Mouse (Mus musculus): ENCODE data around the gene Il4i1. TPM values are rescaled to one million over a fixed set of nuclear protein-coding genes. Genes with fewer than 3 reads are reported as not detected.

The Il4i1 gene
- polyA plus RNA-seq (2015; fragmentation: Nextera tagmentation; extraction: Ambion mirVana) = 0.69 and 0.75 TPM in 2 replicates

DNA sequence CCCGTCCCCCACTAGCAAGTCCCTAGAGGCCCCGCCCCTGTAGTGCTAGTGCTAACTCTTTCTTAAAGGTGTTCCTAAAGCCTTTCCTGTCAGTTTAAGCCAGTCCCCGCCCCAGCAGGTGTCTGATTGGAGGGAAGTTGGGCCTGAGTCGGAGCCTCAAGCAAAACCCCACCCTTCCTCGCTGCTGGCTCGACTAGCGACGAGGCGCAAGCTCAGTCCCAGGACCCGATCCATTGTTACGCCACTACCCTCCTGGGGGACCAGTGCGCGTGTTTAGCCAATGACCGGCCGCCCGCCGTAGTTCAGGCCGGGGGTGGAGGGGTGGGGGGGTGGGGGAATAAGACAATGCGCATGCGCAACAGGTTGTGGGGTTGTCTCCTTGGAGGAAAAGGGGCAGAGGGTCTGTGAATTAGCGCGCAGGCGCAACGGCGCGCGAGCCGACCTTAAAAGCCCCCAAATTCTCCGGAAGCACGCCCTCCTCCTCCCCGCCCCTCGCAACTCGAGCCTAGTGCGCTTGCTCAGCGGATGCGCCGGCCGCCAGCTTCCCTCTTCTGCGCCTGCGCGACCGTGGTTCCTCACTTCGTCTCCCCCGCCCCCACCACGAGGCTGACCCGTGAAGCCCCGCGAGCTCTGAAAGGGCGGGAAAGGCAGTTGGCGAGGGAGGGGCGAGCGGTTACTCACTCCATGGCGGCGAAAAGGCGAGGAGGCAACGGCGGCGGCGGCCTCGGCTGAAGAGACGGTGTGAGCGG lies at the start of gene Il4i1, which contains the start of gene Nup62:
Il4i1 (plus strand) TSS at position 667 of the 749 bp plus-strand sequence.
Nup62 (plus strand) TSS at position 368 of the 749 bp plus-strand sequence.
- Histone ChIP-seq H3K4me2 (replicated peaks; ENCODE audit: low read depth) (peak within 1 kb of the TSS; percentile 80), H3K4me3 (ENCODE audit: low read depth, low read length) (peak within 1 kb of the TSS; percentile 82), H3K36me3 (ENCODE audit: control insufficient read depth, insufficient read depth, low read length) (no peaks in the 10 kb centered on the region), H3K9me3 (ENCODE audit: control insufficient read depth, low read length) (no peaks in the 10 kb centered on the region), H3K27ac (replicated peaks) (peak within 1 kb of the TSS; percentile 98), H3K9ac (ENCODE audit: low read length) (peak within 1 kb of the TSS; percentile 95), H3K4me1 (replicated peaks; ENCODE audit: control insufficient read depth, insufficient read depth) (peaks cover 16% of the 10 kb centered on the region), H3K27me3 (ENCODE audit: control insufficient read depth, insufficient read depth, low read length) (no peaks in the 10 kb centered on the region)
- WGBS = 0% methylated on average over 60 of the region's 62 CpGs
- peak; percentile 98 for DNase-seq (ENCODE audit: low spot score)
- TF ChIP-seq CTCF (IDR thresholded peaks at IDR 0.05; ENCODE audit: low read depth) (peak; percentile 24; the same call in 1 of the 2 replicates), EP300 (optimal IDR thresholded peaks at IDR 0.05) (no peak)
- peak; percentile 94 for ATAC-seq (ENCODE audit: low FRiP score, low TSS enrichment)

DNA sequence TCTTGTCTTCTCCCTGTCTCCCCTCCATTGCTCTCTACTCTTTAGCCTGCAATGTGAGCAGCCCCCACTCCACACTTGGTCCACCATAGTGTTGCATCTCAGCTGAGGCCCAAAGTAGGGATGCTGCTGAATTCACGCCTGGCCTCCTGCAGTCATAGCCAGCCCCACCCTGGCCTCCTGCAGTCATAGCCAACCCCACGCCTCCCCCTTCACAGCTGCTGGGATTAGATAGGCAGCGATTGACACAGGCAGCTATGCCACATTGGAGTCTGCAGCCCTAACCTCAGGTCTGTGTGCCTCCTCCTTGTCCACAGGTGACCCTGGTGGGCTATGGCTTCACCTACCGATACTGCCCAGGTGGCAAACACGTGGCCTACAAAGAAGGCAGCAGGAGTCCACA lies 48.1 kb upstream of the Il4i1 start:
- no peaks in the 10 kb centered on the region for H3K27me3 ChIP-seq (ENCODE audit: control insufficient read depth, insufficient read depth, low read length)
- no peak overlapping the region for H3K4me2 ChIP-seq (replicated peaks; ENCODE audit: low read depth)
- H3K4me3 ChIP-seq (ENCODE audit: low read depth, low read length) = no peak overlapping the region
- H3K36me3 ChIP-seq (ENCODE audit: control insufficient read depth, insufficient read depth, low read length) = peaks cover 22% of the 10 kb centered on the region
- TF ChIP-seq CTCF (IDR thresholded peaks at IDR 0.05; ENCODE audit: low read depth) (no peak), EP300 (optimal IDR thresholded peaks at IDR 0.05) (no peak)
- no peak overlapping the region for H3K27ac ChIP-seq (replicated peaks)
- WGBS = 86% methylated on average over 5 of the region's 5 CpGs
- DNase-seq (ENCODE audit: low spot score) (no peak), ATAC-seq (ENCODE audit: low FRiP score, low TSS enrichment) (no peak)
- no peak overlapping the region for H3K9ac ChIP-seq (ENCODE audit: low read length)
- no peaks in the 10 kb centered on the region for H3K9me3 ChIP-seq (ENCODE audit: control insufficient read depth, low read length)
- H3K4me1 ChIP-seq (replicated peaks; ENCODE audit: control insufficient read depth, insufficient read depth) = no peaks in the 10 kb centered on the region

DNA sequence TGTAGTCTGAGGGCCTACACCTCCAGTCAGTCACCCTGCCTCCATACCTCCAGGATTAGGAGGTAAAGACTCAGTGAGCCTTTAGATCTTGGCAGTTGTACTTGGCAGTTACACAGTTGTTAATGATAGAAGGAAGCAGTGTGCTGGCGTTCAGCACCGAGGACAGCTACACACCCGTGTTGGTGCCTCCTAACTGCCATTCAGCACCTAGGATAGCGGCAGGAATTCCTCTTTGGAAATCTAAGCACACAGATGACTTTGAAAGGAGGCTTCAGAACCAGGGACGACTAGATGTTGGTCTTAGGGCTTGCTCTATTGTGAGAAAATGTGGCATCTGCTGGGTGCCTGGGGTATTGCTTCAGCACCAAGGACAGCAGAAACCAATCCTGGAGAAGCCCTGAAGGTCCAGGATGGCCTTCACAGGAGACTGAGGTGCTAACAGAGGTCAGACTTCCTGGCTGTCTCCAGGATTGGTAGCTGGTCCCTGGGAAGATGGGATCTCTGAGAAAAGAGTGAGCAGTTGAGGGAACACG lies 46.1 kb upstream of the Il4i1 start:
- no peaks in the 10 kb centered on the region for H3K9me3 ChIP-seq (ENCODE audit: control insufficient read depth, low read length)
- no peak for TF ChIP-seq EP300 (optimal IDR thresholded peaks at IDR 0.05)
- TF ChIP-seq CTCF (IDR thresholded peaks at IDR 0.05; ENCODE audit: low read depth) = peak; percentile 38
- H3K27ac ChIP-seq (replicated peaks) = no peak overlapping the region
- ATAC-seq (ENCODE audit: low FRiP score, low TSS enrichment) (no peak), DNase-seq (ENCODE audit: low spot score) (peak; percentile 82)
- no peaks in the 10 kb centered on the region for H3K4me1 ChIP-seq (replicated peaks; ENCODE audit: control insufficient read depth, insufficient read depth)
- H3K27me3 ChIP-seq (ENCODE audit: control insufficient read depth, insufficient read depth, low read length) = no peaks in the 10 kb centered on the region
- WGBS = 14% methylated on average over 6 of the region's 6 CpGs
- no peak overlapping the region for H3K4me2 ChIP-seq (replicated peaks; ENCODE audit: low read depth)
- no peak overlapping the region for H3K9ac ChIP-seq (ENCODE audit: low read length)
- H3K36me3 ChIP-seq (ENCODE audit: control insufficient read depth, insufficient read depth, low read length) = peaks cover 22% of the 10 kb centered on the region
- no peak overlapping the region for H3K4me3 ChIP-seq (ENCODE audit: low read depth, low read length)

DNA sequence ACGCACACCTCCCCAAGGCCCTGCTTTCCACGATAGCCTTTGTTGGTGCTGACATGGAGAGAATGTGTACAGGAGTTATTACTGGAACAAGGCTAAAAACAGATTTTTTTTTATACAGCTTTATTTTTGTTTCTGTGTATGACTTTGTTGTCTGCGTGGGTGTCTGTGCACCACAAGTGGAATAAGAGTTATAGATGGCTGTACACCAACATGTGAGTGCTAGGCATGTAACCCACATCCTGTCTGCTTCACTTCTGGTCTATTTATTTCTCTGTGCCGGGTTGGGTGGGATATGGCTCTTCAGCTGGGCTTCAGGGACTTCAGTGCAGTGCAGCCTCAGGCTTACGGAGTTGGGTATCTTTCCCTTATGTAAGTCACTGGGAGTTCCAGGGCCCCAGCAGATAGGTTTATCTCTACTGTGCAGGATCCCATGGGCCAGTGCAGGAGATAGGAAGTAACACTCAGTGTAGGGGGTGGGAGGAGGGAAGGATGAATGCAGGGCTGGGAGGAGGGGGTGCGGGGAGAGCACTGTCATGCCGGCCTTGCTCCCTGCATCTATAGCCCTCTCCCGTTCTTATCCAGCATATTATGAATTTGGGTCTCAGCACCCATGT lies 43.5 kb upstream of the Il4i1 start:
- ATAC-seq (ENCODE audit: low FRiP score, low TSS enrichment) = no peak
- H3K9me3 ChIP-seq (ENCODE audit: control insufficient read depth, low read length) = no peaks in the 10 kb centered on the region

DNA sequence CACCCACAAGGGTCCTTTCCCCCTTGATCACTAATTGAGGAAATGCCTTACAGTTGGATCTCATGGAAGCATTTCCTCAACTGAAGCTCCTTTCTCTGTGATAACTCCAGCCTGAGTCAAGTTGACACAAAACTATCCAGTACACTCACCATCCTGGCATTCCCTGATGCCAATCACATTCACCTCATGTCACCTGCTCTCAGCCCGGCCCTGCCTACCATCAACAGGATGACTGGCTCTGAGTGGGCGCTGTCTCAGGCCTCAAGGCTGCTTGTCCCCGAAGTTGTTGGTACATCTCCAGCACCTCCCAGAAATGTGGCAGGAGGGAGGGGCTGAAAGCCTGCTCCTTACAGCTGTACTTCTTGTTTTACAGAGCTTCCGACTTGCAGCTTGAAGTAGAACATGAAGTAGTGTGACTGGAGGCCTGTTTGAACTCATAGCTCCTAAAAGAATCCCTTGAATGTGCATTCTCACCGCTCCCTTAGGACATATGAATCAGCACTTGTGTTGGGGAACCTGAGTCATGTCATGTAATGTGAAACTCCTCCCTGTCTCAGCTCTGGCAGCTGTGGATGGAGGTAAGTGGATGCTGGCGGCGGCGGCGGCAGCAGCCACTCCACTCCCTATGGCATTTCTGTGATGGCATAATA lies 39.2 kb upstream of the Il4i1 start:
- no peaks in the 10 kb centered on the region for H3K9me3 ChIP-seq (ENCODE audit: control insufficient read depth, low read length)
- WGBS = 81% methylated on average over 9 of the region's 9 CpGs
- no peak overlapping the region for H3K4me2 ChIP-seq (replicated peaks; ENCODE audit: low read depth)
- no peak overlapping the region for H3K4me3 ChIP-seq (ENCODE audit: low read depth, low read length)
- H3K27me3 ChIP-seq (ENCODE audit: control insufficient read depth, insufficient read depth, low read length) = no peaks in the 10 kb centered on the region
- no peak overlapping the region for H3K27ac ChIP-seq (replicated peaks)
- no peaks in the 10 kb centered on the region for H3K4me1 ChIP-seq (replicated peaks; ENCODE audit: control insufficient read depth, insufficient read depth)
- DNase-seq (ENCODE audit: low spot score) (no peak), ATAC-seq (ENCODE audit: low FRiP score, low TSS enrichment) (no peak)
- peaks cover 12% of the 10 kb centered on the region for H3K36me3 ChIP-seq (ENCODE audit: control insufficient read depth, insufficient read depth, low read length)
- TF ChIP-seq EP300 (optimal IDR thresholded peaks at IDR 0.05) (no peak), CTCF (IDR thresholded peaks at IDR 0.05; ENCODE audit: low read depth) (no peak)
- H3K9ac ChIP-seq (ENCODE audit: low read length) = no peak overlapping the region

More for the DNA sequence above, 43.5 kb upstream of the Il4i1 start:
- H3K9ac ChIP-seq (ENCODE audit: low read length) = no peak overlapping the region
- peaks cover 25% of the 10 kb centered on the region for H3K36me3 ChIP-seq (ENCODE audit: control insufficient read depth, insufficient read depth, low read length)
- no peak overlapping the region for H3K4me3 ChIP-seq (ENCODE audit: low read depth, low read length)
- 89% methylated on average over 8 of the region's 8 CpGs for WGBS
- TF ChIP-seq CTCF (IDR thresholded peaks at IDR 0.05; ENCODE audit: low read depth) (no peak), EP300 (optimal IDR thresholded peaks at IDR 0.05) (no peak)
- no peaks in the 10 kb centered on the region for H3K4me1 ChIP-seq (replicated peaks; ENCODE audit: control insufficient read depth, insufficient read depth)
- no peak for DNase-seq (ENCODE audit: low spot score)
- H3K27ac ChIP-seq (replicated peaks) = no peak overlapping the region
- no peak overlapping the region for H3K4me2 ChIP-seq (replicated peaks; ENCODE audit: low read depth)
- no peaks in the 10 kb centered on the region for H3K27me3 ChIP-seq (ENCODE audit: control insufficient read depth, insufficient read depth, low read length)
